Mouse (Mus musculus): ENCODE data around the gene Car10. TPM values are rescaled to one million over a fixed set of nuclear protein-coding genes. Genes with fewer than 3 reads are reported as not detected.

Gene Car10
- polyA plus RNA-seq, 1 experiment from 2014 or later = 0.12 TPM

- no peaks in the 10 kb centered on the region for H3K4me1 ChIP-seq (ENCODE audit: control insufficient read depth, insufficient read depth, low read length)
- no peaks in the 10 kb centered on the region for H3K27me3 ChIP-seq (ENCODE audit: control insufficient read depth, insufficient read depth, low read length)
- no peak overlapping the region for H3K4me2 ChIP-seq (replicated peaks; ENCODE audit: low read depth, low read length)
- H3K9ac ChIP-seq (ENCODE audit: low read depth, low read length) = no peak overlapping the region
- no peaks in the 10 kb centered on the region for H3K9me3 ChIP-seq (ENCODE audit: control insufficient read depth, low read length)
- WGBS = 81% methylated on average over 2 of the region's 2 CpGs
- H3K27ac ChIP-seq (ENCODE audit: low read depth, low read length) = no peak overlapping the region
- no peak for ATAC-seq (ENCODE audit: low FRiP score, low TSS enrichment)
- H3K4me3 ChIP-seq (ENCODE audit: low read length) = no peak overlapping the region
- no peaks in the 10 kb centered on the region for H3K36me3 ChIP-seq (ENCODE audit: control insufficient read depth, insufficient read depth, low read length)
Observed at GRCm38 (mm10) chr11:93512843-93513242, 415.0 kb downstream of the Car10 start.

GRCm38 (mm10) chr11:93514396-93514795 is 416.6 kb downstream of the Car10 start:
- Histone ChIP-seq H3K4me3 (ENCODE audit: low read length) (no peak overlapping the region), H3K9me3 (ENCODE audit: control insufficient read depth, low read length) (no peaks in the 10 kb centered on the region), H3K36me3 (ENCODE audit: control insufficient read depth, insufficient read depth, low read length) (no peaks in the 10 kb centered on the region), H3K27me3 (ENCODE audit: control insufficient read depth, insufficient read depth, low read length) (no peaks in the 10 kb centered on the region), H3K9ac (ENCODE audit: low read depth, low read length) (no peak overlapping the region), H3K27ac (ENCODE audit: low read depth, low read length) (no peak overlapping the region), H3K4me1 (ENCODE audit: control insufficient read depth, insufficient read depth, low read length) (no peaks in the 10 kb centered on the region), H3K4me2 (replicated peaks; ENCODE audit: low read depth, low read length) (no peak overlapping the region)
- WGBS = 26% methylated on average over 2 of the region's 2 CpGs
- ATAC-seq (ENCODE audit: low FRiP score, low TSS enrichment) = no peak

- no peaks in the 10 kb centered on the region for H3K4me1 ChIP-seq (ENCODE audit: control insufficient read depth, insufficient read depth, low read length)
- H3K9ac ChIP-seq (ENCODE audit: low read depth, low read length) = no peak overlapping the region
- H3K27me3 ChIP-seq (ENCODE audit: control insufficient read depth, insufficient read depth, low read length) = no peaks in the 10 kb centered on the region
- H3K9me3 ChIP-seq (ENCODE audit: control insufficient read depth, low read length) = no peaks in the 10 kb centered on the region
- no peak overlapping the region for H3K27ac ChIP-seq (ENCODE audit: low read depth, low read length)
- 90% methylated on average over 6 of the region's 6 CpGs for WGBS
- H3K36me3 ChIP-seq (ENCODE audit: control insufficient read depth, insufficient read depth, low read length) = no peaks in the 10 kb centered on the region
- H3K4me3 ChIP-seq (ENCODE audit: low read length) = no peak overlapping the region
- no peak for ATAC-seq (ENCODE audit: low FRiP score, low TSS enrichment)
- no peak overlapping the region for H3K4me2 ChIP-seq (replicated peaks; ENCODE audit: low read depth, low read length)
Observed at GRCm38 (mm10) chr11:93515566-93515965, 417.7 kb downstream of the Car10 start.

GRCm38 (mm10) chr11:93516216-93516615 is 418.4 kb downstream of the Car10 start:
- ATAC-seq (ENCODE audit: low FRiP score, low TSS enrichment) = no peak
- no peaks in the 10 kb centered on the region for H3K4me1 ChIP-seq (ENCODE audit: control insufficient read depth, insufficient read depth, low read length)
- no peaks in the 10 kb centered on the region for H3K36me3 ChIP-seq (ENCODE audit: control insufficient read depth, insufficient read depth, low read length)
- no peak overlapping the region for H3K4me2 ChIP-seq (replicated peaks; ENCODE audit: low read depth, low read length)
- no peak overlapping the region for H3K4me3 ChIP-seq (ENCODE audit: low read length)
- no peaks in the 10 kb centered on the region for H3K27me3 ChIP-seq (ENCODE audit: control insufficient read depth, insufficient read depth, low read length)
- 89% methylated on average over 9 of the region's 9 CpGs for WGBS
- H3K9me3 ChIP-seq (ENCODE audit: control insufficient read depth, low read length) = no peaks in the 10 kb centered on the region
- no peak overlapping the region for H3K27ac ChIP-seq (ENCODE audit: low read depth, low read length)
- H3K9ac ChIP-seq (ENCODE audit: low read depth, low read length) = no peak overlapping the region

GRCm38 (mm10) chr11:93516946-93517345 is 419.1 kb downstream of the Car10 start:
- ATAC-seq (ENCODE audit: low FRiP score, low TSS enrichment) = no peak
- H3K36me3 ChIP-seq (ENCODE audit: control insufficient read depth, insufficient read depth, low read length) = no peaks in the 10 kb centered on the region
- H3K4me2 ChIP-seq (replicated peaks; ENCODE audit: low read depth, low read length) = no peak overlapping the region
- H3K4me1 ChIP-seq (ENCODE audit: control insufficient read depth, insufficient read depth, low read length) = no peaks in the 10 kb centered on the region
- WGBS = 81% methylated on average over 2 of the region's 2 CpGs
- H3K27ac ChIP-seq (ENCODE audit: low read depth, low read length) = no peak overlapping the region
- H3K4me3 ChIP-seq (ENCODE audit: low read length) = no peak overlapping the region
- no peak overlapping the region for H3K9ac ChIP-seq (ENCODE audit: low read depth, low read length)
- H3K27me3 ChIP-seq (ENCODE audit: control insufficient read depth, insufficient read depth, low read length) = no peaks in the 10 kb centered on the region
- H3K9me3 ChIP-seq (ENCODE audit: control insufficient read depth, low read length) = no peaks in the 10 kb centered on the region

- no peaks in the 10 kb centered on the region for H3K9me3 ChIP-seq (ENCODE audit: control insufficient read depth, low read length)
- H3K36me3 ChIP-seq (ENCODE audit: control insufficient read depth, insufficient read depth, low read length) = no peaks in the 10 kb centered on the region
- H3K27me3 ChIP-seq (ENCODE audit: control insufficient read depth, insufficient read depth, low read length) = no peaks in the 10 kb centered on the region
- no peak overlapping the region for H3K4me3 ChIP-seq (ENCODE audit: low read length)
- no peak for ATAC-seq (ENCODE audit: low FRiP score, low TSS enrichment)
- whole genome bisulfite sequencing = 84% methylated on average over 3 of the region's 3 CpGs
- H3K4me1 ChIP-seq (ENCODE audit: control insufficient read depth, insufficient read depth, low read length) = no peaks in the 10 kb centered on the region
- H3K9ac ChIP-seq (ENCODE audit: low read depth, low read length) = no peak overlapping the region
- H3K4me2 ChIP-seq (replicated peaks; ENCODE audit: low read depth, low read length) = no peak overlapping the region
- no peak overlapping the region for H3K27ac ChIP-seq (ENCODE audit: low read depth, low read length)
Observed at GRCm38 (mm10) chr11:93522501-93522900, 424.7 kb downstream of the Car10 start.

- no peaks in the 10 kb centered on the region for H3K27me3 ChIP-seq (ENCODE audit: control insufficient read depth, insufficient read depth, low read length)
- no peaks in the 10 kb centered on the region for H3K9me3 ChIP-seq (ENCODE audit: control insufficient read depth, low read length)
- no peaks in the 10 kb centered on the region for H3K36me3 ChIP-seq (ENCODE audit: control insufficient read depth, insufficient read depth, low read length)
- H3K27ac ChIP-seq (ENCODE audit: low read depth, low read length) = no peak overlapping the region
- no peak overlapping the region for H3K4me2 ChIP-seq (replicated peaks; ENCODE audit: low read depth, low read length)
- no peak overlapping the region for H3K9ac ChIP-seq (ENCODE audit: low read depth, low read length)
- WGBS = 63% methylated on average over 3 of the region's 3 CpGs
- no peak overlapping the region for H3K4me3 ChIP-seq (ENCODE audit: low read length)
- H3K4me1 ChIP-seq (ENCODE audit: control insufficient read depth, insufficient read depth, low read length) = no peaks in the 10 kb centered on the region
- no peak for ATAC-seq (ENCODE audit: low FRiP score, low TSS enrichment)
Observed at GRCm38 (mm10) chr11:93525921-93526320, 428.1 kb downstream of the Car10 start.

- no peak overlapping the region for H3K4me3 ChIP-seq (ENCODE audit: low read length)
- H3K27me3 ChIP-seq (ENCODE audit: control insufficient read depth, insufficient read depth, low read length) = no peaks in the 10 kb centered on the region
- no peak overlapping the region for H3K27ac ChIP-seq (ENCODE audit: low read depth, low read length)
- H3K4me1 ChIP-seq (ENCODE audit: control insufficient read depth, insufficient read depth, low read length) = no peaks in the 10 kb centered on the region
- no peaks in the 10 kb centered on the region for H3K9me3 ChIP-seq (ENCODE audit: control insufficient read depth, low read length)
- no peak overlapping the region for H3K9ac ChIP-seq (ENCODE audit: low read depth, low read length)
- ATAC-seq (ENCODE audit: low FRiP score, low TSS enrichment) = peak; percentile 55; the same call in 1 of the 2 replicates
- 63% methylated on average over 7 of the region's 7 CpGs for WGBS
- no peaks in the 10 kb centered on the region for H3K36me3 ChIP-seq (ENCODE audit: control insufficient read depth, insufficient read depth, low read length)
- H3K4me2 ChIP-seq (replicated peaks; ENCODE audit: low read depth, low read length) = no peak overlapping the region
Observed at GRCm38 (mm10) chr11:93531029-93531680, 433.3 kb downstream of the Car10 start.

GRCm38 (mm10) chr11:93536244-93536643 is 438.4 kb downstream of the Car10 start:
- no peaks in the 10 kb centered on the region for H3K4me1 ChIP-seq (ENCODE audit: control insufficient read depth, insufficient read depth, low read length)
- 85% methylated on average over 6 of the region's 6 CpGs for WGBS
- H3K27ac ChIP-seq (ENCODE audit: low read depth, low read length) = no peak overlapping the region
- ATAC-seq (ENCODE audit: low FRiP score, low TSS enrichment) = no peak
- no peaks in the 10 kb centered on the region for H3K9me3 ChIP-seq (ENCODE audit: control insufficient read depth, low read length)
- H3K36me3 ChIP-seq (ENCODE audit: control insufficient read depth, insufficient read depth, low read length) = no peaks in the 10 kb centered on the region
- H3K4me3 ChIP-seq (ENCODE audit: low read length) = no peak overlapping the region
- no peak overlapping the region for H3K4me2 ChIP-seq (replicated peaks; ENCODE audit: low read depth, low read length)
- no peaks in the 10 kb centered on the region for H3K27me3 ChIP-seq (ENCODE audit: control insufficient read depth, insufficient read depth, low read length)
- no peak overlapping the region for H3K9ac ChIP-seq (ENCODE audit: low read depth, low read length)
